Mouse (Mus musculus) yolk sac, embryonic 10.5 days (tissue): Measurements from ENCODE around the gene Tex44.
A peak's percentile ranks its signal among the peaks of the same experiment; 100 is the strongest.

Source experiments
- DNase-seq: peaks from one replicate; pipeline ENCODE4 v3.0.0-alpha.2; 2017; ENCODE audit warnings: low spot score

The Tex44 gene

DNA sequence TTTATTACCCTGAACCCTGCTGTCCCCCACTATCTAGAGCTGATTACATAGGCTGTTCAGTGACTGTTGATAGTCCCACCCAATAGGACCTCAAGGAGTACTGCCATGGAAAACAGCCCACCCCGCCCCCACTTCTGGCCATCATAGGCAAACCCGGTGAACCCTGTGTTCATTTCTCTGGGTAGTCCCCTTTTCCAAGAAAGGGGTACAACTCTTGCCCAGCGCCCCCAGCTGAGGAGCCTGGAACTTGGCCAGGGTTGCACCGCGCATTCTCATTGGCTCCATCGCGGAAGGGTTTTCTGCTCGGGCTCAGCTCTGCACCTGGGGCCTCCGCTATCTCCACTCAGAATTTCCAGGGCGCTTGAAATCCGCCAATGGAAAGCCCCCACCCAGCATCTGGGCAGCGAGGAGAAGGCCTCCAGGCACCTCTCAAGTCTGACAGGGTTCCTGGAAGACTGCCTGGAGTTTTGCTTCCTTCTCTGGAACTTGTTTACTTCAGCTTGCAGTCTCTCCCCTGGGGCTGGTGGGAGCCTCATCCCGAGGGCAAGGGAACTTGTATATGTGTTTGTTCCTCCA lies 21.6 kb downstream of the Tex44 start:
- DNase-seq, result no peak

DNA sequence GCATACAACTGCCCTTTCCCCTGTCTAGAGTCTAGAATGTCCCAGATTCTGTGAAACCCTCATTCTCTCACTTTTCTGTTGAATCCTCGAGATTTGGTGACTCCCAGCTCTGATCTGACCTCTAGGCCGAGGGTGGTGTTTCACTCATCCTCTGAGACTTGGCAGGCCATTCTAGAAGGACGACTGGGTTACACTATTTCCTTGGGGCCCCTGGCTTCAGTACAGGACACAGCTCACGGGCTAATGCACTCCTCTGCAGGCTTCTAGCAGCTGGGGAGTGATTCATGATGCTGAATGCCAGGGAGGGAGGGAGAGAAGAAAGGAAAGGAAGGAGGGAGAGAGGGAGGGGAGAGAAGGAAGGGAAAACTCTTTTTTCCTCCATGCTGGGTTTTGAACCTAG lies 22.1 kb downstream of the Tex44 start:
- no peak for DNase-seq

DNA sequence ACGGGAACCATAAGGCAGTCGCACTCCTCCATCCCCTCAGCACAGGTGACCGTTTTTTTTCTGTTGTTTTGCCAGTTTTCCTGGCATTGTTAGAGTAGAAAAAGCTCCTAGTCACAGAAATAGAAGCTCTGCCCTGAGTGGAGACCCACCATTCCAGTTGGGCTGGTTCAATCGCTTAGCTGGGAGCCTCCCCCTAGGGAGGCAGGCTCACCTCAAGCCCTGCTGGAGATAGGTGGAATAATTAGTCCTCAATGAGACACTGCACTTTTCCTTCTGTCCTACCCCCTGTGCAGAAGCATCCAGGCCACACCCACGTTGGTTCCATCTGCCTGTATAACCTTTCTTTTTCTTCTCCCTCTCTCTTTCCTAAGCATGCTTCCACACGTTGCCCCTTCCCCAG lies 23.8 kb downstream of the Tex44 start:
- no peak for DNase-seq

DNA sequence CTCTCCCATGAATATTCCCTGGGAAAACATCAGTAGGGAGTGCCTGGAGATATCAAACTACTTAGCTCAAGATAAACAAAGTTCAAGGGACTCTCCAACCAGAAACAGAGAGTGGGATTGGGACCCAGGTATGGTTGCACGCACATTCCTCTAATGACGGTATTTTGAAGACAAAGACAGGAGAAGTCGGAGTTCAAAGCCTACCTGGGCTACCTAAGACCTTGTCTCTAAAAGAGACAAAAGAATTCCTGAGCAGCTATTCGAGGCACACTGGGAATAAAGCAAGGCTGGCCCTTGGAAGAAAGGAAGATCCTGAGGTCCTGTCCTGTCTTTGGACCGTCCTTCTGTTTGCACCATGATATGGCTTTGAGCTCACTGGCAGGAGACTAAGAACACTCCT lies 26.6 kb downstream of the Tex44 start:
- no peak for DNase-seq

DNA sequence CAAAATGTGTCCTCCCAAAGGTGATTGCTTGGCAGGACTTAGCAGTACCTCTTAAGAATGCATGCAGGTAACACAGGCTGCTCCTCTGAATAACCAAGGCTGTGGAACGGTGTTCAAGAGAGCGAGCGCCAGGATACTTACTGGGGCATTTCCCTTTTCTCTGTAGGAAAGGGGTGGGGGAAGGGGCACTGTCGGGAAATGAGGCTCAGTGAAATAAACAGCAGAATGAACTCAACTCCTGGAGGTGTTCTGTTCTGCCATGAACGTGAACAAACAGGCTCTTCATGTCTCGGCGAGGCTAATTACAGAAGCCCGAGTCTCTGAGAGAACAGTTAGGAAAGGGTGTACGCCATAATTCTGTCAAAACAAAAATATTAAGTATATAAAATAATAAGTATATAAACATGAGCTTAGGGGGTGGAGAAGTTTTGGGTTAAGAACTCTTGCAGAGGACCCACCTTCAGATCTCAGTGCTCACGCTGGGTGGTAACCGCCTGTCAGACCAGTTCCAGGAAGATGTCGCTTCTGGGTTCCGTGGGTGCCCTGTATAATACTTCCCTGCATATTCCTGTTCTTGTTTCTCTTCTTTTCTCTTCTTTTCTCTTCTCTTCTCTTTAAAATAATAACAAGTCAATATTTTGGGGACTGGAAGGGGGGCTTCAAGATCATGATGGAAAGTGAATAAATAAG lies 30.9 kb downstream of the Tex44 start:
- no peak for DNase-seq

DNA sequence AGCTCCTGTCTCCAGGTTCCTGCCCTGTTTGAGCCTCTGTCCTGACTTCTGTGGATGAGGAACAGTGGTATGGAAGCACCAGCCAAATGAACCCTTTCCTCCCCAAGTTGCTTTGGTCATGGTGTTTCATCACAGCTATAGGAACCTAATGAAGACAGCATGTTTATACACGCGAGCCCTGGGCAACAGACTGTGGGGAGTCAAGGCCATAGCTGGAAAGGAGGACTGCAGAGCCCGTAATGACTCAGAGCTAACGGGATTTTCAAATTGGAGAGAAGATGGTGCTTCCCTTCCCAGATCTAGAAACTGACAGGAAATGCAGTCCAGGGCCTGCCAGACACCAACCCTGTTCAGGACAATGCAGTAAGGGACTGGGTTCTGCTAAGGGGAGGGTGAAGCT lies 33.2 kb downstream of the Tex44 start:
- DNase-seq, result no peak

DNA sequence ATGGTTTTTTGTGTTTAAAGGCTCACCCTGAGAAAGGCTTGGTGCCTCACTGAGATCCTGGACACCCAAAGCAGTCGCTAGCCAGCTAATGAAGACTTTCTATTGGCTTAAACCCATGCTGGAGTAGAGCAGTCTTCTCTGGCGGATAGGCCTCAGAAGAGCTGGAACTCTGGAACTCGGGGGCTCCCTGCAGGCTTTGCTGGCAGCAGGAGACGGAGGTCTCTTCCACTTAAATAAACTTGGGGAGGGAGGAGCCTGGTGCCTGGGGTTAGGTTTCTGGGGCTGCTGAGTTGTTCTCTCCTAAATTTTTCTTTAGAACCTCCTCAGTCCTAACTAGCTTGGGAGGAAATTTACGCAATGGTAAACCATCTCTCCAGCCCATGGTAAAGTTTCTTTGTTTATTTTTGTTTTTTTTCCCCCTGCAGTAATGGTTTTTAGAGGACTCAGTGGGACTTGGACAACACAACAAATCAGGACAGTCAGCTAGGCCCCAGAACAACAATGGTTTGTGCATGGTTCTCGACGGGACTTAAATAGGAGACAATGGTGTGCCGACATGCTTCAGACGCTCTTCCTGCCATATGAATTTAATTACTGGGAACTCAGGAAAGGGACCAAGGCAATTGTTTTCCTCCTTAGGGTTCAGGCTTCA lies 38.2 kb downstream of the Tex44 start:
- DNase-seq, result no peak

DNA sequence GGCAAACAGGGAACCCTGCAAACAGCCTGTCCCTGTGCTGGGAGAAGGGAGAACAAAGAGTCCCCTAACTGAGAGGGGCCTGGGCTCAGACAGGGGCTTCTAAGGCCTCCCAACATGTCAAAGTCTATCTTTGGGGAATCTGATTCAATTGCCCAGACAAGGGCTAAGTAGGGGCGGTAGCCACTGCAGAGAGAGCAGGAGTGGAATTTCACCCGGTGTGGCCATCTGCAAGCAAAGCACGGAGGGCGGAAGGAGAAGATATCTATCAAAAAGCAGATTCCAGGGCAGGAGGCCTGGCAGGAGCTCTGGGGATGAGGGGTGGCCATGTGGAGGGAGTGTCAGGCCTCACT lies 38.7 kb downstream of the Tex44 start:
- no peak for DNase-seq

DNA sequence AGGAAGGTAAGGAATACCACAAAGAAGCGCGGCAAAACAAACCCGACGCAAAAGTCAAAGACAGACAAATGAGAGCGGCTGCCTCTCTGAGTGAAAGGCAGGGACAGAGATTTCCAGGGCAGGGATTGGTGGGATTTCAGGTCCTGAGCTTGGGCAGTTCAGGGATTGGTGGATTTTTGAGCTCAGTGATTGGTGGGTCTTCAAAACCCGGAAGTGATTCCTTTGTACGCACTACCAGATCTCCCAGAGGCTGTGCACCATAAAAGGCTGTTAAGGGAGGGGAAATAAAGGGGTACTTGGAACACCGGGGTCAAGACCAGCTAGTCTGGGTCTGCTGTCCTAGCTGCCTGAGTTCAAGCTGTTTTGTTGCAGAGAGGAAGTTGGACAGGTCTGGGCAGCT lies 41.3 kb downstream of the Tex44 start:
- DNase-seq, result no peak

DNA sequence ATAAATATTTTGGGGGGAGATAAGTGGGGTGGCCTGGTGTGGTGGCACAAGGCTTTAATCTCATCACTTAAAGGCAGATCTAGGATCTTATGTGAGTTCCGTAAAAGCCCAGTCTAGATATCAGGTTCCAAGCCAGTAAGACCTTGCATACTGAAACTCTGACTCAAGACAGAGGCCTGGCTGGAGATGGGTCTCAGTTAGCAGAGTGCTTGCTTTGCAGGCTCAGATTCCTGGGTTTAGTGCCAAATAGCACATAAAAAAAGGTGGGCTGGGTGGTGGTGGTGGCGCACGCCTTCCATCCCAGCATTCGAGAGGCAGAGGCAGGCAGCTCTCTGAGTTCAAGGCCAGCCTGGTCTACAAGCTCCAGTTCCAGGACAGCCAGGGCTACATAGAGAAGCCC lies 43.7 kb downstream of the Tex44 start:
- no peak for DNase-seq

DNA sequence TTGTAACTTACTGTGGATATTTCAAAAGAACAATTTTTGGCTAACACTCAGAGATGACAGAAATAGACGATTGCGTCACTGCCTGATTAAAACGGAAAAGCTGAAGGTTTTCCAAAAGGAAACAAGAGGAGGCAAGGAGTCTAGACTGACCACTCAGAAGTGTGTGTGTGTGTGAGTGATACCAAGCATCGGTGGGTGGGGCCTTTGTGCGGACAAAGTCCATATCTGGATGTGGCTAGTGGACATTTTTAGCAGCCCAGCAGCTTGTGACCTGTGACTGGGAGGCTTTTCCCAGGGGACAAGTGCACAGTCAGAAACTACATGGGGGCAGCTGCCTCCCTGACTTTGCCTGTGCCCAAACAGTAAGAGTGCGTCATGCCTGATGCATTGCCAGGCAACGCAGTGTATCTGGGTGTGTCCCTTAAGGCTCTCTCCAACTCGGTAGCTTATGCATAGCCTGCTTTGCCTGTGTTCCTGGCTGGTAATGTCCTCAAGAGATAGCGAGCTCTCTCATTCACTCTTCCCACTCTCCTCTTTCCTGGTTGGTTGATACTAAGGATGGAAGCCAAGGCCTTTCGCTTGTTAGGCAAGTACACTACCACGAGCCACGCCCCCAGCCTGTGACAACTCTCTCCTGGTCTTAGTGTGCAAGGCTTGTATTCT lies 44.5 kb downstream of the Tex44 start:
- DNase-seq, result peak; percentile 88

DNA sequence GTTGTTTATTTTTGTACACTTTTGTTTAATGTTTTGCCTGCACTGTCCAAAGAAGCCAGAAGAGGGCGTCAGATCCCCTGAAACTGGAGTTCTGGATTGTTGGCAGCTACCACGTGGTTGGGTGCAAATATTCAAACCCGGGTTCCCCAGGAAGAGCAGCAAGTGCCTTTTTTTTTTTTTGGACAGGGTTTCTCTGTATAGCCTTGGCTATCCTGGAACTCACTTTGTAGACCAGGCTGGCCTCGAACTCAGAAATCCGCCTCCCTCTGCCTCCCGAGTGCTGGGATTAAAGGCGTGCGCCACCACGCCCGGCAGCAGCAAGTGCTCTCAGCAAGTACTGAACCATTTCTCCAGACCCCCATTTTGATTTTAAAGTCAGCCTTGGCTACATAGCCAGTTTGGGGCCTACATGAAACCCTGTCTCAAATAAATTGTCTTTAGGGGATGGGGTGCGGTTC lies 45.4 kb downstream of the Tex44 start:
- peak; percentile 34 for DNase-seq

DNA sequence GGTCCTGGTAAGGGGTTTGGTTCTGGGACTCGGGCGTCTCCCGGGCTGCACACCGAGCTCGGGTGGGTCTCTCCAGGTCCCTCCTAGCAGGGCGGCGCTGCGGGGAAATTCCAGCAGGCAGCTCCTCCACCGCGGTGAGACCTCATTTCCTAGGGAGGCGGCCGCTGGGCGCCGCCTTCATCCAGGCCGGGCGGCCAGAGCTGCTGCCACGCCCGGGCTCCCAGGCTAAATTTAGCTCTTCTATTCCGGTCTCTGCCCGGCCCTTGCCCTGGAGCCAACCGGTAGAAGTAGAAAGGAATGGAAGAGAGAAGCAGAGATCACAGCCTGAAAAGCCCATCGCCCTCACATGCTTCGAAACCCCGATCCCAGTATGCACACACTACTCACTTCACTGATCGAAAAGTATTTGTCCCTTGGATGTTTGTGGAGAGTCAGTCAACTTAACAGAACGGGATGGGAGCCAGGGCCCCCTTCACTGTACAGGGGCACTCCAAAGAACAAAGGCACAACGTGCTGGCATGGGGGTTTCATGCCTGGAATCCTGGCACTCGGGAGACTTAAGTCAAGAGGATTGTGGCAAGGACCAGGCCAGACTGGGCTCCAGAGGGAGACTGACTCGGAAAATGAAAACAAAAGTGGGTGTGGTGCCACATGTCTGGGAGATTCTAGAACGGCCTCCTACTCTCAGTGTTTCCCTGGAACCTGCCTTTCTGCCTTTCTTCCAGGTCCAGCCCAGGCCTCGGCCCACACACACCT lies 46.2 kb downstream of the Tex44 start:
- peak; percentile 81 for DNase-seq

DNA sequence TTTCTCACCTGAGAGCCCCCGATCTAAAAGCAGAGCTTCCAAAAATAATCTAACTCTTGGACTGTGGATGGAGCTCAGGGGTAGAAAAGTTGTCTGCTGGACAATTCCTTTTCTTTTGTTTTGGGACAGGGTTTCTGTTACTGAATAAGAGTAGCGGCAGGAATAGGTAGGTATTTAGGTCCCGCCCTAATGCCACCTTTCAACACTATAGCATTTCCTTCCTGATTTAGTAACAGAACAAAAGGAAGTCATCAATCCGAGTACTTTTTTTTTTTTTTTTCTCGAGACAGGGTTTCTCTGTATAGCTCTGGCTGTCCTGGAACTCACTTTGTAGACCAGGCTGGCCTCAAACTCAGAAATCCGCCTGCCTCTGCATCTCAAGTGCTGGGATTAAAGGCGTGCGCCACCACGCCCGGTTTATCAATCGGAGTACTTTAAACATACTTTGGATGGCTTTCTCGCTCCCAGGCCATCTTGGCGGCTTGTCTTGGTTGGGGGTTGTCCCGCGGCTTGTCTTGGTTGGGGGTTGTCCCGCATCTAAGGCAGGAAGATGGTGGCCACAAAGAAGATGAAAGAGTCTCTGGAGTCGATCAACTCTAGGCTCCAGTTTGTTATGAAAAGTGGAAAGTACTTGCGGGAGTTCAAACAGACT lies 47.1 kb downstream of the Tex44 start:
- DNase-seq, result no peak
